Mouse (Mus musculus): ENCODE measurements around the gene Ankrd53. TPM values are rescaled to one million over a fixed set of nuclear protein-coding genes. Genes with fewer than 3 reads are reported as not detected.

Ankrd53 gene
- polyA plus RNA-seq, 1 experiment from 2014 or later: not detected

- H3K36me3 ChIP-seq: no peaks in the 10 kb centered on the region
- no peak overlapping the region for H3K27ac ChIP-seq (replicated peaks)
- no peak overlapping the region for H3K4me3 ChIP-seq
- peaks cover 8% of the 10 kb centered on the region for H3K9me3 ChIP-seq
- peak overlapping the region; percentile 19; the same call in 1 of the 2 replicates for H3K9ac ChIP-seq
- 25% methylated on average over 13 of the region's 13 CpGs for WGBS
- H3K27me3 ChIP-seq (replicated peaks): peaks cover 68% of the 10 kb centered on the region
- H3K4me1 ChIP-seq: no peaks in the 10 kb centered on the region
- no peak overlapping the region for H3K4me2 ChIP-seq
- no peak for ATAC-seq (ENCODE audit: extremely low read depth, insufficient number of reproducible peaks, low FRiP score, low TSS enrichment)
These were observed 25.1 kb upstream of the Ankrd53 start for GRCm38 (mm10) chr6:83737311-83737710.

- H3K36me3 ChIP-seq: no peaks in the 10 kb centered on the region
- H3K4me1 ChIP-seq: no peaks in the 10 kb centered on the region
- H3K27me3 ChIP-seq (replicated peaks): peaks cover 74% of the 10 kb centered on the region
- no peak for ATAC-seq (ENCODE audit: extremely low read depth, insufficient number of reproducible peaks, low FRiP score, low TSS enrichment)
- no peak overlapping the region for H3K27ac ChIP-seq (replicated peaks)
- peaks cover 8% of the 10 kb centered on the region for H3K9me3 ChIP-seq
- no peak overlapping the region for H3K4me2 ChIP-seq
- 70% methylated on average over 6 of the region's 6 CpGs for WGBS
- no peak overlapping the region for H3K9ac ChIP-seq
- no peak overlapping the region for H3K4me3 ChIP-seq
These were observed 23.8 kb upstream of the Ankrd53 start for GRCm38 (mm10) chr6:83738596-83738995.

- WGBS: 48% methylated on average over 5 of the region's 5 CpGs
- Histone ChIP-seq H3K4me3 (no peak within 1 kb of the TSS), H3K9ac (no peak within 1 kb of the TSS), H3K4me2 (no peak within 1 kb of the TSS), H3K27ac (replicated peaks) (no peak within 1 kb of the TSS), H3K36me3 (no peaks in the 10 kb centered on the region), H3K27me3 (replicated peaks) (peaks cover 78% of the 10 kb centered on the region), H3K9me3 (no peaks in the 10 kb centered on the region), H3K4me1 (no peaks in the 10 kb centered on the region)
- no peak for ATAC-seq (ENCODE audit: extremely low read depth, insufficient number of reproducible peaks, low FRiP score, low TSS enrichment)
These were observed 19.7 kb upstream of the Ankrd53 start, which contains the start of gene Atp6v1b1 for GRCm38 (mm10) chr6:83742761-83743160. Gene Atp6v1b1 (plus strand): TSS chr6:83742990.

GRCm38 (mm10) chr6:83743212-83743611 lies 19.2 kb upstream of the Ankrd53 start:
- no peak overlapping the region for H3K9ac ChIP-seq
- H3K4me1 ChIP-seq: no peaks in the 10 kb centered on the region
- H3K27ac ChIP-seq (replicated peaks): no peak overlapping the region
- H3K36me3 ChIP-seq: no peaks in the 10 kb centered on the region
- H3K4me3 ChIP-seq: no peak overlapping the region
- H3K27me3 ChIP-seq (replicated peaks): peaks cover 78% of the 10 kb centered on the region
- H3K9me3 ChIP-seq: no peaks in the 10 kb centered on the region
- WGBS: 53% methylated on average over 5 of the region's 5 CpGs
- no peak overlapping the region for H3K4me2 ChIP-seq
- no peak for ATAC-seq (ENCODE audit: extremely low read depth, insufficient number of reproducible peaks, low FRiP score, low TSS enrichment)

- H3K4me2 ChIP-seq: no peak overlapping the region
- no peaks in the 10 kb centered on the region for H3K36me3 ChIP-seq
- H3K4me1 ChIP-seq: no peaks in the 10 kb centered on the region
- H3K4me3 ChIP-seq: no peak overlapping the region
- H3K27ac ChIP-seq (replicated peaks): no peak overlapping the region
- no peak for ATAC-seq (ENCODE audit: extremely low read depth, insufficient number of reproducible peaks, low FRiP score, low TSS enrichment)
- H3K9ac ChIP-seq: no peak overlapping the region
- H3K9me3 ChIP-seq: no peaks in the 10 kb centered on the region
- 53% methylated on average over 5 of the region's 5 CpGs for WGBS
- peaks cover 85% of the 10 kb centered on the region for H3K27me3 ChIP-seq (replicated peaks)
These were observed 18.3 kb upstream of the Ankrd53 start for GRCm38 (mm10) chr6:83744126-83744525.

GRCm38 (mm10) chr6:83744557-83744956 lies 17.9 kb upstream of the Ankrd53 start:
- H3K27me3 ChIP-seq (replicated peaks): peaks cover 88% of the 10 kb centered on the region

GRCm38 (mm10) chr6:83745466-83745865 lies 17.0 kb upstream of the Ankrd53 start:
- ATAC-seq (ENCODE audit: extremely low read depth, insufficient number of reproducible peaks, low FRiP score, low TSS enrichment): no peak
- Histone ChIP-seq H3K4me2 (no peak overlapping the region), H3K4me1 (no peaks in the 10 kb centered on the region), H3K4me3 (no peak overlapping the region), H3K36me3 (no peaks in the 10 kb centered on the region), H3K9me3 (no peaks in the 10 kb centered on the region), H3K27me3 (replicated peaks) (peaks cover 82% of the 10 kb centered on the region), H3K27ac (replicated peaks) (no peak overlapping the region), H3K9ac (no peak overlapping the region)
- WGBS: 41% methylated on average over 2 of the region's 2 CpGs

More at GRCm38 (mm10) chr6:83744557-83744956, 17.9 kb upstream of the Ankrd53 start:
- no peak overlapping the region for H3K4me2 ChIP-seq
- no peak overlapping the region for H3K9ac ChIP-seq
- no peaks in the 10 kb centered on the region for H3K9me3 ChIP-seq
- H3K4me1 ChIP-seq: no peaks in the 10 kb centered on the region
- WGBS: 61% methylated on average over 5 of the region's 5 CpGs
- H3K4me3 ChIP-seq: no peak overlapping the region
- H3K36me3 ChIP-seq: no peaks in the 10 kb centered on the region
- H3K27ac ChIP-seq (replicated peaks): no peak overlapping the region
- ATAC-seq (ENCODE audit: extremely low read depth, insufficient number of reproducible peaks, low FRiP score, low TSS enrichment): no peak

- 52% methylated on average over 3 of the region's 3 CpGs for WGBS
- no peaks in the 10 kb centered on the region for H3K9me3 ChIP-seq
- no peak for ATAC-seq (ENCODE audit: extremely low read depth, insufficient number of reproducible peaks, low FRiP score, low TSS enrichment)
- H3K4me1 ChIP-seq: no peaks in the 10 kb centered on the region
- H3K4me2 ChIP-seq: no peak overlapping the region
- no peaks in the 10 kb centered on the region for H3K36me3 ChIP-seq
- H3K9ac ChIP-seq: no peak overlapping the region
- H3K27me3 ChIP-seq (replicated peaks): peaks cover 89% of the 10 kb centered on the region
- no peak overlapping the region for H3K4me3 ChIP-seq
- no peak overlapping the region for H3K27ac ChIP-seq (replicated peaks)
These were observed 13.2 kb upstream of the Ankrd53 start for GRCm38 (mm10) chr6:83749286-83749685.

GRCm38 (mm10) chr6:83750171-83750684 lies 12.2 kb upstream of the Ankrd53 start:
- no peaks in the 10 kb centered on the region for H3K36me3 ChIP-seq
- no peak overlapping the region for H3K4me3 ChIP-seq
- peak overlapping the region; percentile 51 for H3K4me2 ChIP-seq
- no peaks in the 10 kb centered on the region for H3K9me3 ChIP-seq
- 7% methylated on average over 11 of the region's 11 CpGs for WGBS
- no peak overlapping the region for H3K27ac ChIP-seq (replicated peaks)
- H3K9ac ChIP-seq: no peak overlapping the region; the same call in 1 of the 2 replicates
- no peaks in the 10 kb centered on the region for H3K4me1 ChIP-seq
- ATAC-seq (ENCODE audit: extremely low read depth, insufficient number of reproducible peaks, low FRiP score, low TSS enrichment): no peak
- H3K27me3 ChIP-seq (replicated peaks): peaks cover 90% of the 10 kb centered on the region

- Histone ChIP-seq H3K4me1 (no peaks in the 10 kb centered on the region; the same call in 1 of the 2 replicates), H3K36me3 (no peaks in the 10 kb centered on the region), H3K9me3 (no peaks in the 10 kb centered on the region), H3K4me3 (no peak overlapping the region), H3K27ac (replicated peaks) (no peak overlapping the region), H3K4me2 (no peak overlapping the region), H3K27me3 (replicated peaks) (peaks cover 94% of the 10 kb centered on the region), H3K9ac (no peak overlapping the region)
- no peak for ATAC-seq (ENCODE audit: extremely low read depth, insufficient number of reproducible peaks, low FRiP score, low TSS enrichment)
- 65% methylated on average over 9 of the region's 9 CpGs for WGBS
These were observed 6.4 kb upstream of the Ankrd53 start for GRCm38 (mm10) chr6:83756051-83756450.

- Histone ChIP-seq H3K9me3 (no peaks in the 10 kb centered on the region), H3K36me3 (0 out of 2 replicates have a peak, but pooled peaks cover 2% of the 10 kb centered on the region), H3K9ac (peak overlapping the region; percentile 76), H3K27me3 (replicated peaks) (peaks cover 67% of the 10 kb centered on the region), H3K4me2 (peak overlapping the region; percentile 82), H3K4me3 (peak overlapping the region; percentile 51), H3K4me1 (peaks cover 26% of the 10 kb centered on the region), H3K27ac (replicated peaks) (no peak overlapping the region)
- ATAC-seq (ENCODE audit: extremely low read depth, insufficient number of reproducible peaks, low FRiP score, low TSS enrichment): no peak
- WGBS: 2% methylated on average over 35 of the region's 35 CpGs
These were observed 512 bp downstream of the Ankrd53 start for GRCm38 (mm10) chr6:83762880-83763431.

GRCm38 (mm10) chr6:83766982-83767381 lies 4.5 kb downstream of the Ankrd53 start:
- no peak overlapping the region for H3K4me2 ChIP-seq
- H3K27ac ChIP-seq (replicated peaks): peak overlapping the region; percentile 29; the same call in 1 of the 2 replicates
- H3K27me3 ChIP-seq (replicated peaks): peaks cover 32% of the 10 kb centered on the region
- H3K4me3 ChIP-seq: no peak overlapping the region
- H3K9ac ChIP-seq: no peak overlapping the region
- peaks cover 29% of the 10 kb centered on the region for H3K4me1 ChIP-seq
- H3K36me3 ChIP-seq: peaks cover 41% of the 10 kb centered on the region
- no peak for ATAC-seq (ENCODE audit: extremely low read depth, insufficient number of reproducible peaks, low FRiP score, low TSS enrichment)
- no peaks in the 10 kb centered on the region for H3K9me3 ChIP-seq
- WGBS: 48% methylated on average over 3 of the region's 3 CpGs

All from heart, embryonic 13.5 days (tissue).